ENCODE assay signal across 19 mouse cellular contexts in the genomic region with DNA sequence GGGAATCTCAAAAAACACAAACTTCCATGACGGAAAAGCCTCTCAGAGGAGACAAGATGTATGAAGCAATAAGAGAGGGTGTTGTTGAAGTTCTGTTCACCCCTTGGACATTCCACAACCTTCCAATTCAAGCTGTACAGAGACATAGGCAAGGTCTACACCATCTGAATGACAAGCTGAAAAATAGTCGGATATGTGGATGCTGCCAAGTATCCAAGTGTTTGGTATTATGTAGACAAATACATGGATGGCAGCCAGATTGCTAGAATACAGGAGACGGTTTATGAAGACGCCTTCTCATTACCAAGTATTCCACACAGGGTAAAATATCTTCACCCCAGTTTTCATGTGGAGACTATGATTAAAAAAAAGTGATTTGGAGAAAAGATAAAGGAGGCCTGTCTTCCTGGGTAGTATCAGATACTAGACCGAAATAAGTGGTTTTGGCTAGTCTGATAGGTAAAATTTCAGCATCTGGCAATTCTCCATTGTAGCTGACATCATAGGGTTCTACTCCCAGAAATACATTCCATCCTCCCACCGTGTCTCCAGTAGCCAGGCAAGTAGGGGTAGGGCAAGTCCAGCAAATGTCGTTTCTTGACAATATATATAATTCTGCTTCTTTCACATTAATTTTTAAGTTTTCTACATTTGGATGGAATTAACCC.
DNase-seq lines count a peak whose midpoint lies in the region; ATAC-seq lines count a peak whose summit lies in the region.
"Had no signal": no experiment of that assay in that cellular context is flagged by ENCODE, and none has a peak within 500 bp of the region (broad histone marks: within the 10 kb centered on the region; RNA-seq: fewer than 3 reads in every experiment).

No protein-coding gene starts in this region.

- ATAC-seq in heart, embryonic 16.5 days (replicated peaks; ENCODE audit: extremely low read depth, insufficient read depth, low FRiP score): peak; percentile 65; the same call in 1 of the 2 replicates
- peak; percentile 91 for ATAC-seq in lung, embryonic 16.5 days (ENCODE audit: low read depth)
- peak; percentile 33; the same call in 1 of the 2 replicates for ATAC-seq in embryonic facial prominence, embryonic 14.5 days (ENCODE audit: low read depth)
- ATAC-seq: hindbrain, embryonic 16.5 days; intestine, postnatal 0 days; Patski had no signal

- no peak overlapping the region for H3K4me3 ChIP-seq in heart, embryonic 16.5 days (ENCODE audit: low read length)
- H3K4me3 ChIP-seq in lung, embryonic 16.5 days (ENCODE audit: low read length): no peak overlapping the region
- H3K4me3 ChIP-seq in embryonic facial prominence, embryonic 14.5 days (ENCODE audit: low read depth, low read length): no peak overlapping the region
- H3K4me3 ChIP-seq: kidney, embryonic 15.5 days; limb, embryonic 15.5 days; liver, embryonic 15.5 days; megakaryocyte, embryonic 14.5 days; myocyte had no signal

- no peak overlapping the region for H3K27ac ChIP-seq in heart, embryonic 16.5 days (ENCODE audit: low read length)
- no peak overlapping the region for H3K27ac ChIP-seq in lung, embryonic 16.5 days (ENCODE audit: low read length)
- no peak overlapping the region for H3K27ac ChIP-seq in embryonic facial prominence, embryonic 14.5 days (replicated peaks; ENCODE audit: low read depth, low read length)
- H3K27ac ChIP-seq: kidney, embryonic 15.5 days; limb, embryonic 15.5 days; liver, embryonic 15.5 days had no signal

- H3K4me1 ChIP-seq in heart, embryonic 16.5 days (ENCODE audit: control insufficient read depth, insufficient read depth, low read length): 0 out of 2 replicates have a peak, but pooled peaks cover 2% of the 10 kb centered on the region
- no peaks in the 10 kb centered on the region for H3K4me1 ChIP-seq in lung, embryonic 16.5 days (replicated peaks; ENCODE audit: control insufficient read depth, insufficient read depth, low read length)
- 0 out of 2 replicates have a peak, but pooled peaks cover 3% of the 10 kb centered on the region for H3K4me1 ChIP-seq in embryonic facial prominence, embryonic 14.5 days (ENCODE audit: control insufficient read depth, insufficient read depth, low read length)
- H3K4me1 ChIP-seq: kidney, embryonic 15.5 days; limb, embryonic 15.5 days; liver, embryonic 15.5 days; megakaryocyte, embryonic 14.5 days had no signal

- no peak overlapping the region for H3K9ac ChIP-seq in heart, embryonic 16.5 days (ENCODE audit: low read length)
- H3K9ac ChIP-seq in lung, embryonic 16.5 days (ENCODE audit: low read length): no peak overlapping the region
- H3K9ac ChIP-seq in embryonic facial prominence, embryonic 14.5 days (ENCODE audit: low read depth, low read length): no peak overlapping the region
- H3K9ac ChIP-seq: kidney, embryonic 15.5 days; limb, embryonic 15.5 days; liver, embryonic 15.5 days had no signal

- H3K4me2 ChIP-seq in heart, embryonic 16.5 days (ENCODE audit: low read depth, low read length): no peak overlapping the region
- H3K4me2 ChIP-seq in lung, embryonic 16.5 days (ENCODE audit: low read depth, low read length): no peak overlapping the region
- H3K4me2 ChIP-seq in embryonic facial prominence, embryonic 14.5 days (ENCODE audit: low read depth, low read length): no peak overlapping the region
- H3K4me2 ChIP-seq: kidney, embryonic 15.5 days; limb, embryonic 15.5 days; liver, embryonic 15.5 days had no signal

- H3K36me3 ChIP-seq in heart, embryonic 16.5 days (ENCODE audit: control insufficient read depth, insufficient read depth): no peaks in the 10 kb centered on the region
- H3K36me3 ChIP-seq in lung, embryonic 16.5 days (ENCODE audit: control insufficient read depth, insufficient read depth, low read length): no peaks in the 10 kb centered on the region
- no peaks in the 10 kb centered on the region for H3K36me3 ChIP-seq in embryonic facial prominence, embryonic 14.5 days (ENCODE audit: control insufficient read depth, insufficient read depth, low read length)
- H3K36me3 ChIP-seq: kidney, embryonic 15.5 days; limb, embryonic 15.5 days; liver, embryonic 15.5 days had no signal

- no peak for DNase-seq in heart, postnatal 4 days
- no peak for DNase-seq in lung, postnatal 14 days
- peak; percentile 73 for DNase-seq in embryonic facial prominence, embryonic 14.5 days (ENCODE audit: low spot score)
- no peak for DNase-seq in right cerebral cortex, postnatal 14 days
- DNase-seq in left cerebral cortex, postnatal 25 days (ENCODE audit: low spot score in 2 of 2): no peak
- DNase-seq: adrenal gland, adult 8-10 months; cerebellum, adult 9-11 months; heart, adult 11 months; midbrain, embryonic 14.5 days had no signal

- 54% methylated on average over 7 of the region's 7 CpGs for WGBS in heart, embryonic 16.5 days
- WGBS in lung, embryonic 16.5 days: 45% methylated on average over 7 of the region's 7 CpGs
- 50% methylated on average over 7 of the region's 7 CpGs for WGBS in embryonic facial prominence, embryonic 14.5 days

- no peaks in the 10 kb centered on the region for H3K27me3 ChIP-seq in heart, embryonic 16.5 days (ENCODE audit: control insufficient read depth, insufficient read depth, low read length)
- no peaks in the 10 kb centered on the region for H3K27me3 ChIP-seq in lung, embryonic 16.5 days (ENCODE audit: control insufficient read depth, insufficient read depth, low read depth, low read length)
- no peaks in the 10 kb centered on the region for H3K27me3 ChIP-seq in embryonic facial prominence, embryonic 14.5 days (replicated peaks; ENCODE audit: control insufficient read depth, insufficient read depth, low read length)
- H3K27me3 ChIP-seq: kidney, embryonic 15.5 days; limb, embryonic 15.5 days; liver, embryonic 15.5 days; megakaryocyte, embryonic 14.5 days; Patski had no signal

- intact Hi-C loops in left cerebral cortex, postnatal 25 days (cut with DNase I): no loop called here

- no peaks in the 10 kb centered on the region for H3K9me3 ChIP-seq in heart, embryonic 16.5 days (replicated peaks; ENCODE audit: control insufficient read depth, low read length)
- H3K9me3 ChIP-seq in lung, embryonic 16.5 days (ENCODE audit: control insufficient read depth, low read length): no peaks in the 10 kb centered on the region
- H3K9me3 ChIP-seq in embryonic facial prominence, embryonic 14.5 days (ENCODE audit: control insufficient read depth, low read length): no peaks in the 10 kb centered on the region
- H3K9me3 ChIP-seq: kidney, embryonic 15.5 days; limb, embryonic 15.5 days; liver, embryonic 15.5 days; megakaryocyte, embryonic 14.5 days had no signal

Comparison
In these comparisons a context has a peak if more than half of its experiments do, and no peak if none do; other contexts are left out.
1. ATAC-seq: peak in every context shown above with its lines; median percentile 91 in lung, embryonic 16.5 days; 65 in heart, embryonic 16.5 days; 33 in embryonic facial prominence, embryonic 14.5 days.